Mouse (Mus musculus): Measurements from ENCODE around the gene Napsa.

The Napsa gene

GRCm38 (mm10) chr7:44572956-44573484, 840 bp downstream of the Napsa start:
- no peak for DNase-seq

- peak; percentile 74 for DNase-seq
These were observed 4.2 kb downstream of the Napsa start for GRCm38 (mm10) chr7:44576333-44576844.

GRCm38 (mm10) chr7:44581637-44582036, 9.5 kb downstream of the Napsa start:
- no peak for DNase-seq

- DNase-seq = no peak
These were observed 10.5 kb downstream of the Napsa start for GRCm38 (mm10) chr7:44582709-44583108.

GRCm38 (mm10) chr7:44583146-44583545, 11.0 kb downstream of the Napsa start:
- no peak for DNase-seq

GRCm38 (mm10) chr7:44584265-44584804, 12.2 kb downstream of the Napsa start:
- no peak for DNase-seq

- no peak for DNase-seq
These were observed 12.7 kb downstream of the Napsa start for GRCm38 (mm10) chr7:44584921-44585320.

- no peak for DNase-seq
These were observed 13.4 kb downstream of the Napsa start for GRCm38 (mm10) chr7:44585606-44586005.

GRCm38 (mm10) chr7:44586518-44586917, 14.3 kb downstream of the Napsa start:
- DNase-seq = no peak

- DNase-seq = no peak
These were observed 14.8 kb downstream of the Napsa start for GRCm38 (mm10) chr7:44586930-44587329.

- no peak for DNase-seq
These were observed 15.5 kb downstream of the Napsa start for GRCm38 (mm10) chr7:44587676-44588075.

- DNase-seq = no peak
These were observed 16.2 kb downstream of the Napsa start for GRCm38 (mm10) chr7:44588338-44588737.

- DNase-seq = peak; percentile 95
These were observed 17.0 kb downstream of the Napsa start for GRCm38 (mm10) chr7:44589149-44589548.

GRCm38 (mm10) chr7:44589946-44590345, 17.8 kb downstream of the Napsa start:
- peak; percentile 66 for DNase-seq

GRCm38 (mm10) chr7:44590402-44591347, 18.5 kb downstream of the Napsa start, which contains the start of gene Kcnc3:
Kcnc3 (plus strand) TSS chr7:44590664.
- DNase-seq = peak; percentile 97

GRCm38 (mm10) chr7:44591348-44592116, 19.4 kb downstream of the Napsa start:
- DNase-seq = no peak

- DNase-seq = no peak
These were observed 20.9 kb downstream of the Napsa start for GRCm38 (mm10) chr7:44593051-44593450.

GRCm38 (mm10) chr7:44593775-44594174, 21.6 kb downstream of the Napsa start:
- DNase-seq = peak; percentile 89

- DNase-seq = no peak
These were observed 22.1 kb downstream of the Napsa start for GRCm38 (mm10) chr7:44594291-44594690.

- no peak for DNase-seq
These were observed 23.0 kb downstream of the Napsa start for GRCm38 (mm10) chr7:44595131-44595561.

GRCm38 (mm10) chr7:44596051-44596450, 23.9 kb downstream of the Napsa start:
- no peak for DNase-seq

- DNase-seq = no peak
These were observed 24.9 kb downstream of the Napsa start for GRCm38 (mm10) chr7:44596996-44597538.

GRCm38 (mm10) chr7:44597666-44598065, 25.5 kb downstream of the Napsa start:
- DNase-seq = no peak

Data from kidney, adult 9 months (tissue).